Mouse (Mus musculus) midbrain, embryonic 11.5 days (tissue): ENCODE measurements at regions not wholly inside any gene's neighbourhood (a gene's known extent, or its start where the extent isn't known, plus 50 kb on each side); places are given as distances from the start of the nearest gene placed in this dataset.

Source experiments
- ATAC-seq: fragments of 200-750 bp; cut with Nextera tagmentation; 2 replicates; pipeline ENCODE4 v1.8.0; 2017; ENCODE audit warnings: moderate TSS enrichment, moderate library complexity; ENCODE audit not compliant: low FRiP score
- DNase-seq: peaks from one replicate; pipeline ENCODE4 v3.0.0; 2015; ENCODE audit warnings: low spot score; ENCODE audit errors: missing footprints
- H3K27ac ChIP-seq: fragments of 300-500 bp; sonication (generic); 2 replicates; pipeline ENCODE4 v1.5.1; 2014; ENCODE audit warnings: low read depth, low read length
- H3K27me3 ChIP-seq: fragments of 300-500 bp; sonication (generic); 2 replicates; pipeline ENCODE4 v1.6.1; 2014; ENCODE audit warnings: mild to moderate bottlenecking, low read length, moderate library complexity, mixed read lengths; ENCODE audit not compliant: control insufficient read depth, insufficient read depth
- H3K36me3 ChIP-seq: fragments of 300-500 bp; sonication (generic); 2 replicates; pipeline ENCODE4 v1.6.1; 2014; ENCODE audit warnings: mild to moderate bottlenecking, low read length, moderate library complexity, mixed read lengths; ENCODE audit not compliant: control insufficient read depth, insufficient read depth
- H3K4me1 ChIP-seq: fragments of 300-500 bp; sonication (generic); 2 replicates; pipeline ENCODE4 v1.6.1; 2014; ENCODE audit warnings: low read length; ENCODE audit not compliant: control insufficient read depth, insufficient read depth
- H3K4me2 ChIP-seq: fragments of 300-500 bp; sonication (generic); 2 replicates; pipeline ENCODE4 v1.6.1; 2014; ENCODE audit warnings: mild to moderate bottlenecking, moderate library complexity
- H3K4me3 ChIP-seq: fragments of 300-500 bp; sonication (generic); 2 replicates; pipeline ENCODE4 v1.5.1; 2014; ENCODE audit warnings: low read depth, low read length
- H3K9ac ChIP-seq: fragments of 300-500 bp; sonication (generic); 2 replicates; pipeline ENCODE4 v1.6.1; 2014; ENCODE audit warnings: low read length
- H3K9me3 ChIP-seq: fragments of 300-500 bp; sonication (generic); 2 replicates; pipeline ENCODE4 v1.6.1; 2016; ENCODE audit warnings: low read length; ENCODE audit not compliant: control insufficient read depth
- WGBS: fragments of 180-500 bp; shearing (Covaris S2); extraction: QIAGEN DNeasy Blood & Tissue Kit; methylation state at CpG from one replicate; pipeline ENCODE4 v1.1.7; 2014; 5-methylcytosine and 5-hydroxymethylcytosine counted together

GRCm38 (mm10) chr1:186493664-186494410 lies 212.0 kb downstream of the Tgfb2 start:
- no peak overlapping the region for H3K9ac ChIP-seq
- H3K4me3 ChIP-seq = no peak overlapping the region
- H3K27ac ChIP-seq = no peak overlapping the region
- no peak overlapping the region for H3K4me2 ChIP-seq
- ATAC-seq (no peak), DNase-seq (no peak)
- 89% methylated on average over 14 of the region's 14 CpGs for WGBS
- H3K36me3 ChIP-seq = no peaks in the 10 kb centered on the region
- H3K9me3 ChIP-seq = no peaks in the 10 kb centered on the region
- no peaks in the 10 kb centered on the region for H3K27me3 ChIP-seq
- no peaks in the 10 kb centered on the region for H3K4me1 ChIP-seq

- Histone ChIP-seq H3K9me3 (no peaks in the 10 kb centered on the region), H3K4me2 (no peak overlapping the region), H3K4me1 (no peaks in the 10 kb centered on the region), H3K4me3 (no peak overlapping the region), H3K36me3 (no peaks in the 10 kb centered on the region), H3K27ac (no peak overlapping the region), H3K27me3 (no peaks in the 10 kb centered on the region), H3K9ac (no peak overlapping the region)
- WGBS = 89% methylated on average over 8 of the region's 8 CpGs
- DNase-seq (no peak), ATAC-seq (no peak)
Measured at GRCm38 (mm10) chr1:186482177-186482576, 223.6 kb downstream of the Tgfb2 start.

GRCm38 (mm10) chr1:186480019-186480418 lies 225.8 kb downstream of the Tgfb2 start:
- 67% methylated on average over 1 of the region's 1 CpGs for WGBS

GRCm38 (mm10) chr1:186478428-186479238 lies 227.2 kb downstream of the Tgfb2 start:
- Histone ChIP-seq H3K27me3 (no peaks in the 10 kb centered on the region), H3K4me2 (no peak overlapping the region), H3K27ac (no peak overlapping the region), H3K4me1 (no peaks in the 10 kb centered on the region), H3K9me3 (no peaks in the 10 kb centered on the region), H3K4me3 (no peak overlapping the region), H3K9ac (no peak overlapping the region), H3K36me3 (no peaks in the 10 kb centered on the region)
- ATAC-seq = no peak
- DNase-seq = no peak
- WGBS = 81% methylated on average over 8 of the region's 8 CpGs

More at GRCm38 (mm10) chr1:186480019-186480418, 225.8 kb downstream of the Tgfb2 start:
- H3K4me1 ChIP-seq = no peaks in the 10 kb centered on the region
- ATAC-seq (no peak), DNase-seq (no peak)
- H3K9me3 ChIP-seq = no peaks in the 10 kb centered on the region
- no peak overlapping the region for H3K4me2 ChIP-seq
- H3K4me3 ChIP-seq = no peak overlapping the region
- no peaks in the 10 kb centered on the region for H3K27me3 ChIP-seq
- no peak overlapping the region for H3K27ac ChIP-seq
- no peaks in the 10 kb centered on the region for H3K36me3 ChIP-seq
- H3K9ac ChIP-seq = no peak overlapping the region

- Histone ChIP-seq H3K4me3 (no peak overlapping the region), H3K9ac (no peak overlapping the region), H3K27me3 (no peaks in the 10 kb centered on the region), H3K36me3 (no peaks in the 10 kb centered on the region), H3K4me2 (no peak overlapping the region), H3K27ac (no peak overlapping the region), H3K9me3 (no peaks in the 10 kb centered on the region), H3K4me1 (no peaks in the 10 kb centered on the region)
- WGBS = 18% methylated on average over 2 of the region's 2 CpGs
- DNase-seq (peak; percentile 98), ATAC-seq (peak; percentile 88)
Measured at GRCm38 (mm10) chr1:186474844-186475243, 230.9 kb downstream of the Tgfb2 start.

- Histone ChIP-seq H3K9ac (no peak overlapping the region), H3K36me3 (no peaks in the 10 kb centered on the region), H3K9me3 (no peaks in the 10 kb centered on the region), H3K27me3 (no peaks in the 10 kb centered on the region), H3K4me1 (no peaks in the 10 kb centered on the region), H3K27ac (no peak overlapping the region), H3K4me2 (no peak overlapping the region), H3K4me3 (no peak overlapping the region)
- WGBS = 48% methylated on average over 1 of the region's 1 CpGs
- DNase-seq (no peak), ATAC-seq (no peak)
Measured at GRCm38 (mm10) chr1:186474385-186474784, 231.4 kb downstream of the Tgfb2 start.

GRCm38 (mm10) chr1:186472955-186473354 lies 232.8 kb downstream of the Tgfb2 start:
- ATAC-seq = no peak
- no peak overlapping the region for H3K4me2 ChIP-seq
- H3K9me3 ChIP-seq = no peaks in the 10 kb centered on the region
- no peaks in the 10 kb centered on the region for H3K27me3 ChIP-seq
- H3K36me3 ChIP-seq = no peaks in the 10 kb centered on the region
- no peak overlapping the region for H3K4me3 ChIP-seq
- H3K27ac ChIP-seq = no peak overlapping the region
- H3K9ac ChIP-seq = no peak overlapping the region
- no peak for DNase-seq
- 92% methylated on average over 10 of the region's 10 CpGs for WGBS
- no peaks in the 10 kb centered on the region for H3K4me1 ChIP-seq

GRCm38 (mm10) chr1:186465526-186465925 lies 240.3 kb downstream of the Tgfb2 start:
- DNase-seq (no peak), ATAC-seq (no peak)
- no peak overlapping the region for H3K27ac ChIP-seq
- no peaks in the 10 kb centered on the region for H3K27me3 ChIP-seq
- H3K4me2 ChIP-seq = no peak overlapping the region
- 96% methylated on average over 5 of the region's 5 CpGs for WGBS
- H3K9ac ChIP-seq = no peak overlapping the region
- no peak overlapping the region for H3K4me3 ChIP-seq
- no peaks in the 10 kb centered on the region for H3K36me3 ChIP-seq
- H3K4me1 ChIP-seq = no peaks in the 10 kb centered on the region
- H3K9me3 ChIP-seq = no peaks in the 10 kb centered on the region

- Histone ChIP-seq H3K4me3 (no peak overlapping the region), H3K4me2 (no peak overlapping the region)
- 78% methylated on average over 10 of the region's 10 CpGs for WGBS
Measured at GRCm38 (mm10) chr1:186460742-186461141, 245.0 kb downstream of the Tgfb2 start.

More at GRCm38 (mm10) chr1:186460742-186461141, 245.0 kb downstream of the Tgfb2 start:
- no peaks in the 10 kb centered on the region for H3K27me3 ChIP-seq
- H3K9ac ChIP-seq = no peak overlapping the region
- H3K36me3 ChIP-seq = no peaks in the 10 kb centered on the region
- no peaks in the 10 kb centered on the region; the same call in 1 of the 2 replicates for H3K9me3 ChIP-seq
- H3K4me1 ChIP-seq = no peaks in the 10 kb centered on the region
- DNase-seq = no peak
- no peak for ATAC-seq
- H3K27ac ChIP-seq = no peak overlapping the region
